Mouse (Mus musculus): ENCODE results near the gene 1110057P08Rik. TPM values are rescaled to one million over a fixed set of nuclear protein-coding genes. Genes with fewer than 3 reads are reported as not detected.
"Not testable (repeated sequence)": the region's sequence is repeated elsewhere in the genome, so short reads cannot be mapped to it uniquely, and the experiment has no call there.

1110057P08Rik gene
- not detected in 2 replicates for polyA plus RNA-seq (2015; fragmentation: Nextera tagmentation; extraction: Ambion mirVana)

DNA sequence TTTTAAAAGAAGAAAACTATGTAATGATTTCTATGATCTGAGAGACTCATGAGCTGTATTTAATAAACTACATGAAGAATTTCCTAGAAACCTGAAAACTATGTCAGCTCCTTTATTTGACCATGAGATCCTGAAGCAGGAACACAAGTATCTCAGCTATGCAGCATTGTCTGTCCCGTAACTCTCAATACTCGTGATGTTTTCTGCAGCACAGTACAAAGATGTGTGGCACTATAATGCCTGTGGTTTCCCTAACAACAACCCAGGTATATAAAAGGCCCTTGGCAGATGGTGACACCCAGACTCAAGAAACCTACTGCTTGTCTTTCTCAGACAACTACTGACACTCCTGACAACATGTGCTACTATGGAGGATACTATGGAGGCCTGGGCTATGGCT, at the start of gene 1110057P08Rik:
TSS of gene 1110057P08Rik (plus strand) at position 301 of the 400 bp plus-strand sequence.
- Histone ChIP-seq H3K4me3 (replicated peaks; ENCODE audit: low read length) (no peak within 1 kb of the TSS), H3K9ac (replicated peaks; ENCODE audit: low read depth, low read length) (no peak within 1 kb of the TSS), H3K27ac (ENCODE audit: low read length) (no peak within 1 kb of the TSS), H3K36me3 (ENCODE audit: control insufficient read depth, insufficient read depth) (no peaks in the 10 kb centered on the region), H3K9me3 (ENCODE audit: control insufficient read depth, low read length) (no peaks in the 10 kb centered on the region), H3K4me1 (replicated peaks; ENCODE audit: control insufficient read depth, insufficient read depth, low read length) (no peaks in the 10 kb centered on the region), H3K27me3 (replicated peaks; ENCODE audit: control insufficient read depth, insufficient read depth, low read length) (no peaks in the 10 kb centered on the region), H3K4me2 (ENCODE audit: low read length) (no peak within 1 kb of the TSS)
- no peak for ATAC-seq
- 72% methylated on average over 2 of the region's 2 CpGs for WGBS

DNA sequence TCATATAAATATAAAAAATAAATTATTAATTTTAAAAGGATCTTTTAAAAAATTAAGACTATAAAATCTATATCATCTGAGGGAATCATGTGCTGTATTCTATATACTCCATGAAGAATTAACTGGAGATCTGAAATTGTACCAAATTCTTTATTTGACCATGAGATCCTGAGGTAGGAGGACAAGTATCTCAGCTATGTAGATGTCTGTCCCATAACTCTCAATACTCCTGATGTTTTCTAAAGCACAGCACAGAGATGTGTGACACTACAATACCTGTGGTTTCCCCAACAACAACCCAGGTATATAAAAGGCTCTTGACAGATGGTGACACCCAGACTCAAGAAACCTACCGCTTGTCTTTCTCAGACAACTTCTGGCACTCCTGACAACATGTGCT, 34.0 kb upstream of the 1110057P08Rik start, which contains the start of gene Gm6358:
TSS of gene Gm6358 (plus strand) at position 301 of the 400 bp plus-strand sequence.
- Histone ChIP-seq H3K36me3 (ENCODE audit: control insufficient read depth, insufficient read depth) (no peaks in the 10 kb centered on the region), H3K27me3 (replicated peaks; ENCODE audit: control insufficient read depth, insufficient read depth, low read length) (no peaks in the 10 kb centered on the region), H3K4me2 (ENCODE audit: low read length) (no peak within 1 kb of the TSS), H3K4me1 (replicated peaks; ENCODE audit: control insufficient read depth, insufficient read depth, low read length) (no peaks in the 10 kb centered on the region), H3K4me3 (replicated peaks; ENCODE audit: low read length) (no peak within 1 kb of the TSS), H3K9me3 (ENCODE audit: control insufficient read depth, low read length) (no peaks in the 10 kb centered on the region), H3K27ac (ENCODE audit: low read length) (no peak within 1 kb of the TSS), H3K9ac (replicated peaks; ENCODE audit: low read depth, low read length) (no peak within 1 kb of the TSS)
- ATAC-seq = no peak
- WGBS = 96% methylated on average over 1 of the region's 1 CpGs

DNA sequence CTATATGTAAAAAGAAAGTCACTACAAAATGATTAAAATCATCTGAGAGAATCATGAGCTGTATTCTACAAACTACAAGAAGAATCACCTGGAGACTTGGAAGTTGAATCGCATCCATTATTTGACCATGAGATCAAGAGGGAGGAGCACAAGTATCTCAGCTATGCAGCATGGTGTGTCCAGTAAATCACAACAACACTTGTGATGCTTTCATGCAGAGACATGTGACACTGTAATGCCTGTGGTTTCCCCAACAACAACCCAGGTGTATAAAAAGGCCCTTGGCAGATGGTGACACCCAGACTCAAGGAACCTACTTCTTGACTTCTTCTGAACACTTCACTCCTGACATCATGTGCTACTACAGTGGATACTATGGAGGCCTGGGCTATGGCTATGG, 23.7 kb upstream of the 1110057P08Rik start, which contains the start of gene Gm10061:
TSS of gene Gm10061 (plus strand) at position 301 of the 400 bp plus-strand sequence.
- H3K4me1 ChIP-seq (replicated peaks; ENCODE audit: control insufficient read depth, insufficient read depth, low read length) = no peaks in the 10 kb centered on the region
- H3K9ac ChIP-seq (replicated peaks; ENCODE audit: low read depth, low read length) = no peak within 1 kb of the TSS
- H3K27me3 ChIP-seq (replicated peaks; ENCODE audit: control insufficient read depth, insufficient read depth, low read length) = no peaks in the 10 kb centered on the region
- 96% methylated on average over 1 of the region's 1 CpGs for WGBS
- no peak for ATAC-seq
- H3K4me2 ChIP-seq (ENCODE audit: low read length) = no peak within 1 kb of the TSS
- H3K9me3 ChIP-seq (ENCODE audit: control insufficient read depth, low read length) = no peaks in the 10 kb centered on the region
- no peak within 1 kb of the TSS for H3K4me3 ChIP-seq (replicated peaks; ENCODE audit: low read length)
- H3K27ac ChIP-seq (ENCODE audit: low read length) = no peak within 1 kb of the TSS
- no peaks in the 10 kb centered on the region for H3K36me3 ChIP-seq (ENCODE audit: control insufficient read depth, insufficient read depth)

DNA sequence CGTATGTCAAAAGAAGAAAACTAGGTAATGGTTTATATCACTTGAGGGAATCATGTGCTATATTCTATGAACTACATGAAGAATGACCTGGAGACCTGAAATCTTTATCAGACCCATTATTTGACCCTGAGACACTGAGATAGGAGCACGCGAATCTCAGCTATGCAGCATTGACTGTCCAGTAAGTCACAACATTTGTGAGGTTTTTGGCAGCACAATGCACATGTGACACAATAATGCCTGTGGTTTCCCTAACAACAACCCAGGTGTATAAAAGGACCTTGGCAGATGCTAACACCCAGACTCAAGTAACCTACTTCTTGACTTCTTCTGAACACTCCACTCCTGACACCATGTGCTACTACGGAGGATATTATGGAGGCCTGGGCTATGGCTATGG, 16.9 kb upstream of the 1110057P08Rik start, which contains the start of gene Gm9789:
TSS of gene Gm9789 (plus strand) at position 301 of the 400 bp plus-strand sequence.
- Histone ChIP-seq H3K27me3 (replicated peaks; ENCODE audit: control insufficient read depth, insufficient read depth, low read length) (no peaks in the 10 kb centered on the region), H3K9ac (replicated peaks; ENCODE audit: low read depth, low read length) (no peak within 1 kb of the TSS), H3K36me3 (ENCODE audit: control insufficient read depth, insufficient read depth) (no peaks in the 10 kb centered on the region), H3K9me3 (ENCODE audit: control insufficient read depth, low read length) (no peaks in the 10 kb centered on the region), H3K4me1 (replicated peaks; ENCODE audit: control insufficient read depth, insufficient read depth, low read length) (no peaks in the 10 kb centered on the region), H3K4me3 (replicated peaks; ENCODE audit: low read length) (no peak within 1 kb of the TSS), H3K27ac (ENCODE audit: low read length) (no peak within 1 kb of the TSS), H3K4me2 (ENCODE audit: low read length) (no peak within 1 kb of the TSS)
- ATAC-seq = no peak
- 90% methylated on average over 4 of the region's 4 CpGs for WGBS

DNA sequence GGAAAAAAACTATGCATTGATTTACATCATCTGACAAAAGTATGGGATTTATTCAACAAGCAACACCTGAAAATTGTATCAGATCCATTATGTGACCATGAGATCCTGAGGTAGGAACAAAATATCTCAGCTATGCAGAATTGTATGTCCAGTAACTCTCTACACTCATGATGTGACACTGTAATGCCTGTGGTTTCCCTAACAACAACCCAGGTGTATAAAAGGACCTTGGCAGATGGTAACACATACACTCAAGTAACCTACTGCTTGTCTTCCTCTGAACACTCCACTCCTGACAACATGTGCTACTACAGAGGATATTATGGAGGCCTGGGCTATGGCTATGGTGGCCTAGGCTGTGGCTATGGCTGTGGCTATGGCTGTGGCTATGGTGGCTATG, 5.3 kb upstream of the 1110057P08Rik start, which contains the start of gene Gm7735:
TSS of gene Gm7735 (plus strand) at position 301 of the 400 bp plus-strand sequence.
- H3K36me3 ChIP-seq (ENCODE audit: control insufficient read depth, insufficient read depth); H3K27me3 ChIP-seq (replicated peaks; ENCODE audit: control insufficient read depth, insufficient read depth, low read length); H3K9ac ChIP-seq (replicated peaks; ENCODE audit: low read depth, low read length); ATAC-seq; H3K27ac ChIP-seq (ENCODE audit: low read length); H3K4me1 ChIP-seq (replicated peaks; ENCODE audit: control insufficient read depth, insufficient read depth, low read length); H3K4me3 ChIP-seq (replicated peaks; ENCODE audit: low read length); H3K4me2 ChIP-seq (ENCODE audit: low read length); H3K9me3 ChIP-seq (ENCODE audit: control insufficient read depth, low read length): not testable (repeated sequence)

DNA sequence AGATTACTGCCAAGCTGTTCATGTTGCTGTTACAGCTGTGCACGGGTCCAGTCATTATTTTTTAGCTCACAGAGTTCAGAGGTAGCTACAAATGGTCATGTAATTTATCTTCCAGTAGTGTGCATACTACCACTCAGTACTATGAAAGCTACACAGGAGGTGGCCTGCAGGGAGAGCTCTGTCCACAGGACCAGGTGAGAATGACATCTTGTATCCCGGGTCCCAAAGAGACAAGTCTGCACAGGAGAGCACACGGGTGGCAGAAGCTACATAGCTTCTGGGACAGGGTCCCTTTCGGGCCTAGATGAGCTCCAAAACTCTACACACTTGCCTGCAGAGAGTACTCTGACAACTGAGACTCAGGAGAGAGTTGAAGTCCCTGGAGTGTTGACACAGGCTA, 14.1 kb downstream of the 1110057P08Rik start:
- H3K27me3 ChIP-seq (replicated peaks; ENCODE audit: control insufficient read depth, insufficient read depth, low read length) = no peaks in the 10 kb centered on the region
- no peak overlapping the region for H3K4me2 ChIP-seq (ENCODE audit: low read length)
- ATAC-seq = no peak
- 83% methylated on average over 4 of the region's 4 CpGs for WGBS
- no peak overlapping the region for H3K27ac ChIP-seq (ENCODE audit: low read length)
- no peaks in the 10 kb centered on the region for H3K4me1 ChIP-seq (replicated peaks; ENCODE audit: control insufficient read depth, insufficient read depth, low read length)
- no peak overlapping the region for H3K4me3 ChIP-seq (replicated peaks; ENCODE audit: low read length)
- H3K9ac ChIP-seq (replicated peaks; ENCODE audit: low read depth, low read length) = no peak overlapping the region
- no peaks in the 10 kb centered on the region for H3K36me3 ChIP-seq (ENCODE audit: control insufficient read depth, insufficient read depth)
- no peaks in the 10 kb centered on the region for H3K9me3 ChIP-seq (ENCODE audit: control insufficient read depth, low read length)

DNA sequence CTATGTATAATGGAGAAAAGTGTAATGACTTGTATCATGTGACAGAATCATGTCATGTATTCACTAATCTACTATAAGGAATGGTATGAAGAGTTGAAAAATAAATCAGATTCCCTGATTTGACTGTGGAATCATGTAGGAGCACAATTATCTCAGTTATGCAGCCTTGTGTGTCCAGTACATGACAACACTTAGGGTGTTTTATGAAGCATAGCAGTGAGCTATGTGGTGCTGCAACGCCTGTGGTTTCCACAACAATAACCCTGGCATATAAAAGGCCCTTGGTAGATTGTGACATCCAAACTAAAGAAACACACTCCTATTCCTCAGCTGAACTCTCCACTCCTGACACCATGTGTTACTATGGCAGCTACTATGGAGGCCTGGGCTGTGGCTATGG, 31.0 kb downstream of the 1110057P08Rik start, which contains the start of gene Krtap20-2:
TSS of gene Krtap20-2 (plus strand) at position 301 of the 400 bp plus-strand sequence.
- H3K27ac ChIP-seq (ENCODE audit: low read length) = no peak within 1 kb of the TSS
- no peaks in the 10 kb centered on the region for H3K36me3 ChIP-seq (ENCODE audit: control insufficient read depth, insufficient read depth)
- ATAC-seq = no peak
- H3K4me3 ChIP-seq (replicated peaks; ENCODE audit: low read length) = no peak within 1 kb of the TSS
- H3K4me2 ChIP-seq (ENCODE audit: low read length) = no peak within 1 kb of the TSS
- H3K9me3 ChIP-seq (ENCODE audit: control insufficient read depth, low read length) = no peaks in the 10 kb centered on the region
- no peaks in the 10 kb centered on the region for H3K27me3 ChIP-seq (replicated peaks; ENCODE audit: control insufficient read depth, insufficient read depth, low read length)
- no peaks in the 10 kb centered on the region for H3K4me1 ChIP-seq (replicated peaks; ENCODE audit: control insufficient read depth, insufficient read depth, low read length)
- WGBS = 81% methylated on average over 1 of the region's 1 CpGs
- H3K9ac ChIP-seq (replicated peaks; ENCODE audit: low read depth, low read length) = no peak within 1 kb of the TSS

Other genes starting within 250 kb of the 1110057P08Rik start
- not detected in 2 replicates for gene Krtap19-9b, start 242.5 kb upstream of the 1110057P08Rik start, polyA plus RNA-seq (2015; fragmentation: Nextera tagmentation; extraction: Ambion mirVana)
- gene Krtap16-3, start 211.9 kb upstream of the 1110057P08Rik start, polyA plus RNA-seq (2015; fragmentation: Nextera tagmentation; extraction: Ambion mirVana) = not detected in 2 replicates
- gene Krtap22-2, start 164.0 kb upstream of the 1110057P08Rik start, polyA plus RNA-seq (2015; fragmentation: Nextera tagmentation; extraction: Ambion mirVana) = not detected in 2 replicates
- gene Gm10229, start 159.5 kb upstream of the 1110057P08Rik start, polyA plus RNA-seq (2015; fragmentation: Nextera tagmentation; extraction: Ambion mirVana) = not detected in 2 replicates
- gene Krtap6-1, start 143.0 kb upstream of the 1110057P08Rik start, polyA plus RNA-seq (2015; fragmentation: Nextera tagmentation; extraction: Ambion mirVana) = not detected in 2 replicates
- gene Gm10228, start 133.3 kb upstream of the 1110057P08Rik start, polyA plus RNA-seq (2015; fragmentation: Nextera tagmentation; extraction: Ambion mirVana) = not detected in 2 replicates
- not detected in 2 replicates for gene Krtap6-5, start 126.9 kb upstream of the 1110057P08Rik start, polyA plus RNA-seq (2015; fragmentation: Nextera tagmentation; extraction: Ambion mirVana)
- gene 1110025L11Rik, start 110.7 kb upstream of the 1110057P08Rik start, polyA plus RNA-seq (2015; fragmentation: Nextera tagmentation; extraction: Ambion mirVana) = not detected in 2 replicates
- gene Krtap6-3, start 90.7 kb upstream of the 1110057P08Rik start, polyA plus RNA-seq (2015; fragmentation: Nextera tagmentation; extraction: Ambion mirVana) = not detected in 2 replicates
- gene Gm6358, start 33.9 kb upstream of the 1110057P08Rik start, polyA plus RNA-seq (2015; fragmentation: Nextera tagmentation; extraction: Ambion mirVana) = not detected in 2 replicates
- gene Gm10061, start 23.6 kb upstream of the 1110057P08Rik start, polyA plus RNA-seq (2015; fragmentation: Nextera tagmentation; extraction: Ambion mirVana) = not detected in 2 replicates
- not detected in 2 replicates for gene Gm9789, start 16.8 kb upstream of the 1110057P08Rik start, polyA plus RNA-seq (2015; fragmentation: Nextera tagmentation; extraction: Ambion mirVana)
- not detected in 2 replicates for gene Gm7735, start 5.2 kb upstream of the 1110057P08Rik start, polyA plus RNA-seq (2015; fragmentation: Nextera tagmentation; extraction: Ambion mirVana)
- gene Krtap20-2, start 31.1 kb downstream of the 1110057P08Rik start, polyA plus RNA-seq (2015; fragmentation: Nextera tagmentation; extraction: Ambion mirVana) = not detected in 2 replicates
- gene Krtap21-1, start 229.1 kb downstream of the 1110057P08Rik start, polyA plus RNA-seq (2015; fragmentation: Nextera tagmentation; extraction: Ambion mirVana) = not detected in 2 replicates
- not detected in 2 replicates for gene Krtap6-2, start 245.4 kb downstream of the 1110057P08Rik start, polyA plus RNA-seq (2015; fragmentation: Nextera tagmentation; extraction: Ambion mirVana)

Measured in forebrain, embryonic 16.5 days (tissue).